Mouse (Mus musculus) inflammation-experienced regulatory T-cells, adult 16 weeks (primary cell): ENCODE results near the gene Ano9. TPM values are rescaled to one million over a fixed set of nuclear protein-coding genes. Genes with fewer than 3 reads are reported as not detected.

Source experiments
- polyA plus RNA-seq: library from polyadenylated mRNA; unstranded; fragments of 100-300 nt; shearing (Covaris generic); gene quantifications from one replicate; pipeline ENCODE4 v1.2.1, GENCODE M21; 2017

Ano9 gene
- polyA plus RNA-seq = 0.24 TPM

DNA sequence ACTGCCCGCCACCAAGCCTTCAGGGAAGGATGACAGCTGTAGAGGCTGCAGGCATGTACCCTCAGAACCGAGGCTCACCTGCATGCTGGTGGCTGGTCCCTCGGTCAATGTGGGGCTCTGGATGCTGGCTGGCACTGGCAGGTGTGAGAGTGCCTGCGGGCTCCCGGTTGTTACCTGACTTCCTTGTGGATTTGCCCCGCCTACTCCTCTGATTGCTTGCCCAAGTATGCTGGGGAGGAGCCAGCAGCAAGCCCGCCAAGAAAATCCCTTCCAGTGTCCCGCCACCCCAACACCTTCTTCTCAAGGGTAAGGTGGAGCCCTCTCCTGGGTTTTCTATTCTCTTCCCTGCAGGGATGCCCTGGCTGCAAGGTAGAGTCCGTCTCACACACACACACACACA lies at the start of gene Ano9:
Gene Ano9 (minus strand): TSS at position 171 of the 400 bp plus-strand sequence.

DNA sequence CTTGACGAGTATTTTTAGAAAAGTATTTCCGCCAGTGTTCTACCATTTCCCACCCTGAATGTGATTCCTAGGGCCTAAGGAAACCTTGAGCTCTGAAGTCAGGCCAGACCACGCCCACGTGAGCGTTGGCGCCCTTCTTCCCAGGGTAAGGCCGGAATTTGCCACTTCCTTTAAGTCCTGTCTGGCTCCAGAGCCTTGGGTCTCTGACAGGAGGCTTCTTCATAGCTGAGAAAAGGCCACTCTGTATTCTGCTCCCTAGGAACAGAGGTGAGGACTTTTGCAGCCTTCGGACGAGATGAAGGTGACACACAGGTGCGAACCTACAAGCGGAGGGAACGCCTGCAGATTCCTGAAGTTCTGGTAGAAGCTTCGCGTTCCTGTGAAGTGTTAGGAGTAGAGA lies 4.6 kb upstream of the Ano9 start, which contains the start of gene Ptdss2:
Gene Ptdss2 (plus strand): TSS at position 138 of the 400 bp plus-strand sequence.

DNA sequence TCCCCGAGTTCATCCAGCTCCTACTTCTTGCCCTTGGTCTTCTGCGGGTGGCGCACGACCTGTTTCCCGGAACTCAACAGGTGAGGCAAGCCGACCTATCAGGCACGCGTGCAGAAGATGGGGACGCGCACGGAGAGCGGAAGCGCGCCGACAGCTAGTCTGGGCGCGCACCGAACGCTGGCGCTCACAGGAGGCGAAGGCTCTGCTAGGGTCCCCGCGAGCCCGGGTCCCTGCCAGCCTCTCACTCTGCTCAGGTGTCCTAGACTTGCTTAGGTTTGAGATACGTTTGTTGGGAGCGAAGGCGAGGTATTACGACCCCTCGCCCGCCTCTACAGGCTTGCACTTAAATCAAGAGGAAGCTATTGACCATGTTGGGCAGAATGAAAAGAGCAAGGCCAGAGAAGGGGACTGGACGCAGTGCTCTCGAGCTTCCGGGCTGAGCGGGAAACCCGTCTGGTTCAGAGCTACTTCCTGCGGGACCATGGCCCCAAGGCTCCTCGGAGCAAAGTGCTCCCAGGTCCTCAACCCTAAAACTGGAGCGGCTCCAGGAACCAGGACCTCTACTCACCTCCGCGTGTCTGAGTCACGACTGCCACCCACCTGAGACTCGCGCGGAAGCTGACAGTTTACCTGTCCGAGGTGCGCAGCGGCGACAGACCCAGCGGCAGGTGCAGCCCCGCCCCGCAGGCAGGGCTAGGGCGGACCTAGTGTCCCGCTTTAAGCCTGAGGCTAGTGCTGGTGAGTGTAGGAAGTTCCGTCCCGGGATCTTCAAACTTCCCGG lies 17.5 kb downstream of the Ano9 start, which contains the start of gene Sigirr:
Gene Sigirr (minus strand): TSS at position 662 of the 781 bp plus-strand sequence.

DNA sequence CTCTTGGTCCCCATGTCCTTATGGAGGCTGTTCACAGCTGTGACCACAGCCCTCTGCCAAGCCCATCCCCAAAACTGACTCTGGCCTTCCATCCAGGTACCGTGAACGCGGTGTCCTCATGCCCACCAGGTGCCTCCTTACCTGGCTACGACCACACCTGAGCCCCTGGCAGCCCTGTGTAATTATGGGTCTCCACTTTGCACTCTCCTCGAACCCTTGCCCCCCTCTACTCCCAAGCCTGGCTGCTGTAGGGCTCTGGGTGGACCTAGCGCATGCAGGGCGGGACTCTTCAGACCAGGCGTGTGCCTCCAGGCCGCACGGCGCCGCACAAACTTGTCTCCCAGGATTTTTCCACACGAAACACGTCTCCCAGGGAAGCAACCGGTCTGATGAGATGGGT lies 39.8 kb downstream of the Ano9 start, which contains the start of gene Pkp3:
Gene Pkp3 (plus strand): TSS at position 378 of the 400 bp plus-strand sequence.

DNA sequence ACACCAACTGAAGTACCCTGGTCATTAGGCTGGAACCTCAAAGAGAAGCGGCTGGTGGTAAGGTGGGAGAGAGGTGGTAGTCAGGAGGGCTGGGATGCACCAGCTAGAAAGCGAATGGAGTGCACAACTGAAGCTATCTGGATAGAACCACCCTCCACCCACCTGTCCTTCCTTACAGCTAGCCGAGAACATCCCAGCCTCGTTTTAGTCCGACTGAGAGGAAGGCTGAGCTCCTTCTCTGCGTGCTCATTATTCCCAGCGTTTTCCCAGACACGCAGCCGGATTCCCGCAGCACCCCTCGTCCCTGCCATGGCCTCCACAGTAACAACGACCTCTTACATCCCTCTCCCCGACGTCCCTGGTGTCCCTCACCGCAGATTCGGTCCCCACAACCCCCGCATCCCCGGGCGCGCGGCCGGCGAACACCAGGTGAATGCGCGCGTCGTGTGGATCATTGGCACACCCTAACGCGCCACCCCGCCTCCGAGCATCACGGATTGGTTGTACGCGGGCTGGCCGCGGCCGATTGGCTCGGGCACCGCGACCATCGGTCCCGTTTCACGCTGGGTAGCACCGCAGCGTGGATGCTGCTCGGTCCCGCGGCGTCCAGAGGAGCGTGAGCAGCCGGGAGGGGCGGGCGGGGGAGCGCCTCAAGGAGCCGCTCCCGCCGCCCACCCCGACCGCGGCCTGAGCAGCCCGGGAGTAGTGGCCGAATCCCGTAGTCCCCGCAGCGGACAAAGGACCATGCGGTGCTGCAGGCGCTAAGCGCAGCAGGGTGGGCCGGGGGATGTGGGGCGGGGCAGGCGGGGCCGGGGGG lies 57.0 kb downstream of the Ano9 start, which contains the start of gene B4galnt4:
Gene B4galnt4 (plus strand): TSS at position 679 of the 817 bp plus-strand sequence.

Other genes starting within 250 kb of the Ano9 start
- gene Psmd13, start 235.8 kb downstream of the Ano9 start, polyA plus RNA-seq = 242 TPM
- gene Sirt3, start 235.5 kb downstream of the Ano9 start, polyA plus RNA-seq = 13.3 TPM
- not detected for gene Cox8b, start 217.4 kb downstream of the Ano9 start, polyA plus RNA-seq
- gene Nlrp6, start 196.9 kb downstream of the Ano9 start, polyA plus RNA-seq = not detected
- 45.4 TPM for gene Pgghg, start 176.4 kb downstream of the Ano9 start, polyA plus RNA-seq
- gene Ifitm5, start 167.5 kb downstream of the Ano9 start, polyA plus RNA-seq = 1.0 TPM
- not detected for gene Gm45717, start 161.9 kb downstream of the Ano9 start, polyA plus RNA-seq
- 35.4 TPM for gene Ifitm2, start 161.8 kb downstream of the Ano9 start, polyA plus RNA-seq
- gene Ifitm1, start 150.6 kb downstream of the Ano9 start, polyA plus RNA-seq = 0.77 TPM
- gene Ifitm3, start 107.0 kb downstream of the Ano9 start, polyA plus RNA-seq = 6.3 TPM
- not detected for gene Ifitm6, start 99.9 kb downstream of the Ano9 start, polyA plus RNA-seq
- gene Gm17387, start 88.7 kb downstream of the Ano9 start, polyA plus RNA-seq = not detected
- 21.9 TPM for gene B4galnt4, start 56.7 kb downstream of the Ano9 start, polyA plus RNA-seq
- gene Pkp3, start 39.6 kb downstream of the Ano9 start, polyA plus RNA-seq = 422 TPM
- gene Sigirr, start 17.2 kb downstream of the Ano9 start, polyA plus RNA-seq = 261 TPM
- 19.3 TPM for gene Ptdss2, start 4.6 kb upstream of the Ano9 start, polyA plus RNA-seq
- gene Rnh1, start 55.1 kb upstream of the Ano9 start, polyA plus RNA-seq = 165 TPM
- 3.5 TPM for gene Hras, start 76.2 kb upstream of the Ano9 start, polyA plus RNA-seq
- gene Lrrc56, start 76.4 kb upstream of the Ano9 start, polyA plus RNA-seq = 3.5 TPM
- 15.4 TPM for gene Lmntd2, start 96.3 kb upstream of the Ano9 start, polyA plus RNA-seq
- gene Rassf7, start 98.1 kb upstream of the Ano9 start, polyA plus RNA-seq = 24.4 TPM
- gene Phrf1, start 111.0 kb upstream of the Ano9 start, polyA plus RNA-seq = 133 TPM
- gene Irf7, start 148.7 kb upstream of the Ano9 start, polyA plus RNA-seq = 111 TPM
- not detected for gene Cdhr5, start 159.0 kb upstream of the Ano9 start, polyA plus RNA-seq
- not detected for gene Sct, start 161.3 kb upstream of the Ano9 start, polyA plus RNA-seq
- not detected for gene Drd4, start 174.2 kb upstream of the Ano9 start, polyA plus RNA-seq
- 15.6 TPM for gene Deaf1, start 209.9 kb upstream of the Ano9 start, polyA plus RNA-seq
- gene Tmem80, start 209.9 kb upstream of the Ano9 start, polyA plus RNA-seq = 41.9 TPM
- not detected for gene Eps8l2, start 221.1 kb upstream of the Ano9 start, polyA plus RNA-seq